Mouse (Mus musculus) brain, embryonic 14.5 days (tissue): ENCODE data around the gene Myh15.

Source experiments
- CTCF ChIP-seq: fragments of 200-500 bp; IDR thresholded peaks from 2 replicates; pipeline ENCODE4 v1.5.1; 2012; ENCODE audit warnings: inconsistent platforms, mild to moderate bottlenecking, moderate library complexity, borderline replicate concordance; ENCODE audit not compliant: insufficient read depth, insufficient read length; ENCODE audit errors: extremely low read depth
- POLR2A ChIP-seq: fragments of 200-500 bp; IDR thresholded peaks from 2 replicates; pipeline ENCODE4 v1.6.1; 2012; ENCODE audit warnings: mild to moderate bottlenecking, inconsistent platforms, borderline replicate concordance; ENCODE audit not compliant: poor library complexity, insufficient read depth, insufficient read length, severe bottlenecking; ENCODE audit errors: extremely low read depth

DNA sequence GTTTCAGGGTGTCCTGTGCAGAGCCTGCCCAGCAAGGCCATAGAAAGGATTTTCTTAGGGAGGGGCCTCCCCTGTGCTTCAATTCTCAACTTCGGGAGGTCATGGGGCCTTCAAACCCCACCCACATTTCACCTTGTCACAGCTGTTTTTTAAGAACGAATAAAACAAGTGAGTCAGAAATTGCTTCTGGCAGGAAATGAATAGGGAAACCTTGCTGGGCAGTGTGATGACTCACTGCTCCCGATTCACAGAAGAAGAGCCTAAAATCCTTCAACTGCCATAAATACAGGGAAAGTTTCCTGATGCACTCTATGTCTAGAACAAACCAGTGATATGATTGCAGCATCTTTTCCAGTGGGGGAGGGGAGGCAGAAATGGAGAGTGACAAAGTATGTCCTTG, 140.7 kb downstream of the Myh15 start:
- TF ChIP-seq CTCF (no peak), POLR2A (no peak)
